Mouse (Mus musculus) cerebellum, adult 2 months (tissue): ENCODE results near the gene Akap9.

Experiments used
- CTCF ChIP-seq: fragments of 200-500 bp; IDR thresholded peaks from 2 replicates; pipeline ENCODE4 v1.5.1; 2011; ENCODE audit warnings: low read depth, mild to moderate bottlenecking, control low read depth, low read length, moderate library complexity, borderline replicate concordance; ENCODE audit not compliant: insufficient read depth
- POLR2A ChIP-seq: fragments of 200-500 bp; IDR thresholded peaks from 2 replicates; pipeline ENCODE4 v1.6.1; 2011; ENCODE audit warnings: low read length, control low read depth, borderline replicate concordance; ENCODE audit not compliant: insufficient read depth

GRCm38 (mm10) chr5:4067203-4067602 lies 139.3 kb downstream of the Akap9 start:
- TF ChIP-seq POLR2A (no peak), CTCF (no peak)
